Mouse (Mus musculus) monocyte, adult 2 months (primary cell): ENCODE measurements at regions not wholly inside any gene's neighbourhood (a gene's known extent, or its start where the extent isn't known, plus 50 kb on each side); places are given as distances from the start of the nearest gene placed in this dataset.
"Not testable (repeated sequence)": the region's sequence is repeated elsewhere in the genome, so short reads cannot be mapped to it uniquely, and the experiment has no call there.

Source experiments
- DNase-seq, 2 experiments: peaks; one replicate each; pipeline ENCODE4 v3.0.0; 2022; ENCODE audit warnings: low spot score in 2 of 2, low read depth in 1 of 2

DNA sequence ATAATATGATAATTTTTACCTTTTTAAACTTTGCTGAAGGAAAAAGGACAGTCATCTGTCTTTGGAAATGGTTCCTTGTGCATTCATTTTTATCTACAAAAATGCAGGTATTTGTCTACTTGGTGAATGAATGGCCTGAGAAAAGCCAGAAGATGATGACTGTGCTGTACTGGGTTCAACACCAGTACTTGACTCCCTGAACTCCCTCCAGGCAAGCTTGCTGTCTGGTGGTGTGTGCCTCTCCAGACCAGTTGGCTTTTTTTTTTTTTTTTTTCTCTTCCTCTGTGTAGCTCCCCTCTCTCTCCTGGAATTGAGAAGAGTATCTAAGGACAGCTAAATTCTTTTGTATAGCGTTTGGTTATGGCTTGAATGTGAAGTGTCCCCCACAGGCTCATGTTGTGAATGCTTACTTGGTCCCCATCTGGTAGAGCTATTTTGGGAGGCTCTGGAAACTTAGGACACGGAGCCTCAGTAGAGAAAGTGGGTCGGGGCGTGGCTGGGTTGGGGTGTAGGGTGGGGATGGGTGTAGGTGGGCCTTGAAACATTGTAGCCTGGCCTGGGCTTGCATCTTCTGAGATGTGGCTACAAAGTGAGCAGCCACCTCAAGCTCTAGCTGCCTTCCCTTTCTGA, 432.3 kb upstream of the Auts2 start:
- DNase-seq: no peak

- DNase-seq: no peak
These were observed 431.7 kb upstream of the Auts2 start for GRCm38 (mm10) chr5:132974876-132975275.

GRCm38 (mm10) chr5:132971046-132971445, 427.9 kb upstream of the Auts2 start:
- no peak for DNase-seq

DNA sequence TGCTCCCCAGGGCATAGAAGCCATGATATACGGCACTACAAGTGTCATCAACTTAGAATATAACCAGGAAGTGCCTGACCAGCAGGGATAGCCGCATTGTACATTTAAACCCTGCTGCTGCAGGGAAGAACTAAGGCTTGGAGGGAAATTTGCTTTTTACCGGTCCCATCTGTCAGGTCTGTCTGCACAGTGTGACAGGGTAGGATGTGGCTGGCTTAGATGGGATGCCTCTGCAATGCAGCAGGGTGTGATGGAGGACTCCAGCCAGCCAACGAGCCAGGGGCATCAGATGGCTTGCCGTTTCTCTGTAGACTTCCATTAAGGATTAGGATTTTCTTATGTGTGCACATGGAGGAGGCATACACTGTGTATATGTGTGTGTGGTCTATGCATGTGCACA, 426.2 kb upstream of the Auts2 start:
- no peak for DNase-seq

GRCm38 (mm10) chr5:132959901-132960300, 416.8 kb upstream of the Auts2 start:
- DNase-seq: no peak

- no peak for DNase-seq
These were observed 413.0 kb upstream of the Auts2 start for GRCm38 (mm10) chr5:132956184-132956583.

DNA sequence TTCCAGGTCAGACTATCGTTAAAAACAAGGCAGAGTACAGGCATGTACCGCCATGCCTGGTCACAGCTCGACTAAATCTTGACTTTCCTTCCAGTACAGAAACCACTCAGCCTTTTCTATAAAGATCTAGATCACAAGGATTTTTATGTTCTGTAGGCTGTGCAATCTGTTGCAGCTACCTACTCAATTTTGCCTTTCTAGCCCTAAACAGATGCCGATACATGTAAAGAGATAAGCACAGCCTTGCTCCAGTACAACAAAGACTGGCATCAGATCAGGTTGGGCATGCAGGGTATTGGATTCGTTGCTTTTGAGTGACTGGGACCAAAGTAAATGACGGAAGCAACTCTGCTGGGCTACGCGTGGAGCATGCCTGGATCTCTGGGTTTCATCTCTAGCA, 411.9 kb upstream of the Auts2 start:
- no peak for DNase-seq

GRCm38 (mm10) chr5:132933439-132933980, 390.4 kb upstream of the Auts2 start:
- DNase-seq: no peak

DNA sequence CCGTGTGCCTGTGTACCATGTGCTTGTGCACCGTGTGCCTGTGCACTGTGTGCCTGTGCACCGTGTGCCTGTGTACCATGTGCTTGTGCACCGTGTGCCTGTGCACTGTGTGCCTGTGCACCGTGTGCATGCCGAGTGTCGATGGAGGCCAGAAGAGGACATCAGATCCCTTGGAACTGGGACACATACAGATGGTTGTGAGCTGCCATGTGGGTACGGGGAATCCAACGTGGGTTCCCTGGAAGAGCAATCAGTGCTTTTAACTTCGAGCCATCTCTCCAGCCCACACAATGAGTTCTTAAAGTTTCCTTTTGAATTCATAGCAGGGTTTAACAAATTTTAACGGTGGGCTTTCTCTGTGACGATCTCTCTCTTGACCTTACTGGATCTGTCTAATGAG, 386.8 kb upstream of the Auts2 start:
- DNase-seq: not testable (repeated sequence)

DNA sequence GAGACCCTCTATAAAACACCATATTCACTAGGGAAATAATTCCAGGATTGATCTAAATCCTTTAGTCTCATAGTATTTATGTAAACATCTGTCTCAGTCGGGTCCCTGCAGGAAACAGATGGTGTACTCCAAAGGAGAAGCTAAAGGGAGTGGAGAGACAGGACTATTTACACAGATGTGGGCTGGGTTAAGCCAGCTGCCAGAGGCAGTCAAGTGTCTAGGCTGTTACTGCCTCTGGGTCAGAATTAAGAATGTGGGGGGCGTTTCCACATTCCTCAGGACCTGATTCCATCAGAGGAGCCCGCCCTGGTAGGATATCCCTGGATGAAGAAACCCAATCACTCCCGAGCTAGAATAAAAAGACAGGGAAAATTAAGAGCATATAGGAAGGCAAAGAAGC, 380.2 kb upstream of the Auts2 start:
- no peak for DNase-seq

GRCm38 (mm10) chr5:132909056-132909455, 365.9 kb upstream of the Auts2 start:
- no peak for DNase-seq

- DNase-seq: no peak
These were observed 365.1 kb upstream of the Auts2 start for GRCm38 (mm10) chr5:132908220-132908619.

- DNase-seq: no peak
These were observed 349.4 kb upstream of the Auts2 start for GRCm38 (mm10) chr5:132892591-132892990.

- no peak for DNase-seq
These were observed 341.0 kb upstream of the Auts2 start for GRCm38 (mm10) chr5:132884130-132884529.

DNA sequence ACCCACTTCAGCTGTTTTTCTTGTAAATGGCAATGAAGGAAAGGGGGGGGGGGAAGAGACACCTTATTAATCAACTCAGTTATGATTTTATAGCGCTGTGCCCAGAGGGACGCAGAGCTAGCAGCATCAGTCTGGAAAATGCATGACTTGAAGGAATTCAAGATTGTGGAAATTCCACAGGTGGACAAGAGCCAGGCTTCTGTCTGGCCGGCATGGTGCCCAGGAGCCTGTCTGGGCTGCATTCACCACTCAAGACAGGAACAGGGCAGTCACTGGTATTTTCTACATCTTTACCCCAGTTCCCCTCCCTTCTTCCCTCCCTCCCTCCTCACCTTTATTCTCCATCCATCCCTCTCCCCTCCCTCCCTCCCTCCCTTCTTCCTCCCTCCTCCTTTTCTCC, 339.1 kb upstream of the Auts2 start:
- no peak for DNase-seq

DNA sequence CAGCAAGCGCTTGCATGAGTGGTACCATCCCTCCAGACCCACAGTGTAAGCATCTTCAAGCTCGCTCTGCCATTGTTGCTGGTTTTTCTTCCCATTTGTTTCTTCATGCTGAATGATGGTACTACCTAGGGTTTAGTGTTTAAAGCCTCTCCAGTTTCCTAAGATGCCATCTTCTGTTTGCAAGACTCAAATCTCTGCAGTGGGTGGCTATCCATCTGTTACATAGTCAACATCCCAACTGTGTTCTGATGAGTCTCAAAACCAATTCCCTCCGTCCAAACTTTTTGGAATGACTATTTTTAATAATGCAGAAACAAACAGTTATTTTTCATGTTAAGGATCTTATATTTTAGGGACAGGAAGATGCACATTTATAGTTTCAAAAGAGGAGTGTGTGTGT, 338.0 kb upstream of the Auts2 start:
- DNase-seq: no peak

- DNase-seq: no peak
These were observed 333.2 kb upstream of the Auts2 start for GRCm38 (mm10) chr5:132876336-132876840.

GRCm38 (mm10) chr5:132858846-132859510, 315.8 kb upstream of the Auts2 start:
- DNase-seq: no peak

DNA sequence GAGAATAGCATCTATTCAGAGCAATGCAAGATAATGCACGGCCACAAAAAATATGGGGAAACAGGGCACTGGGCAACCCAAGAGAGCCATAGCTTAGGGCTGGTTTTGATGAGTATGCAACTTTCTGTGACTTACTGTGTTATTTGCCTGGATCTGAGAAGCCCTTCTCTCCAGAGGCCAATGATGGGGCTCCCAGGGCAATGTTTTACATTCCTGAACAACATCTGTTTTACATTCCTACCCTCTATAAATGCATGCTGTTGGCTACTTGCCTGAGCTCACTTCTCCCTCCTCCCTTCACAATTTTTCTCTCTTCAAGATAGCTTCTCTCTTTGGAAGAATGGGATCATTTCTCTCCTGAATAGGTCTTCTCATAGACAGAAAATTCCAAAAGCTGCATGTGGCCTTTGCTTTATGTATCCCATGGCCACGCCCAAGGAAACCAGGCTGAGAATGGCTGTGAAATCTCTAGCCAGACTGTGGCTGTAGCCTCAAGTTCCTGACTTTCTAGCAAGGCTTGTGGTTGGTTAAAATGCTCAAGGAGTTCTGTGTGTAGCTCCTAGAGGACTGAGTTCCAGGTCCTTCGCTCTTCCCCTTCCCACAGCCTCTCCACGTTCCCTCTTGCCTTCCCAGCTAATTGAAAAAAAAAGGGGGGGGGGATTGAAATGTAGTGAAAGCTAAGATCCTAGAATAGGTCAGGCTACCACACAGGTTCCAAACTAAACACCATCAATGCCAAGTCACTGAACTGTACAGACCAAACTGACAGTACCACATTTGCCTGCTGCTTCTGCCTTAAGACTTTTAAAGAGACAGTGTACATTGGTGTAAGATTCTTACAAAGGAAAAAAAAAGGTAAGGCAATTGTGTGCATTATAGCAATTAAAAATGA, 312.7 kb upstream of the Auts2 start:
- no peak for DNase-seq

GRCm38 (mm10) chr5:132850770-132851169, 307.6 kb upstream of the Auts2 start:
- no peak for DNase-seq

GRCm38 (mm10) chr5:132848086-132848485, 304.9 kb upstream of the Auts2 start:
- DNase-seq: no peak

DNA sequence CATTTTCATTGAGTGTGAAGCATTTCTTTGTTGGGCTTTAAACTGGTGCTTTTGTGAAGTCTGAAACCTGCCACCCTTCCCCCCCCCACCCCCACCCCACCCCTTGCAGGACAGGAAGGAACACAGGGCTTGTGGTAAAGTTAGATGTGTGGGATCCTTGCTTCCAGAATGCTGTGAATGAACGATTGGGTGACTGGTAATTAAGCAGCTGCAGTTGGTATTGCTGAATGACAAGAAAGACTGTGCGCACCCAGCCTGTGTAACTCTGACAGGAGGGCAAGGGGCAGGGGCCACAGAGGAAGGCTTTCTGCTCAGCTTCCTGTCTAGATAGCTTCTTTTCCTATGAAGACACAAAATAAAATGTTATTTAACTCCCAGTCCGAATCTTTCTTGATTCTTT, 300.1 kb upstream of the Auts2 start:
- DNase-seq: no peak
